Mouse (Mus musculus) central nervous system, embryonic 14 days (tissue): ENCODE measurements around the gene Olfr1346. TPM values are rescaled to one million over a fixed set of nuclear protein-coding genes. Genes with fewer than 3 reads are reported as not detected.

Experiments
- polyA plus RNA-seq: library from polyadenylated mRNA; depleted of rRNA; stranded (reverse); fragments of >200 nt; gene quantifications from 2 replicates; pipeline ENCODE4 v1.2.3, GENCODE M21; 2012; rRNA removed

Olfr1346 gene
- polyA plus RNA-seq: not detected in 2 replicates

DNA sequence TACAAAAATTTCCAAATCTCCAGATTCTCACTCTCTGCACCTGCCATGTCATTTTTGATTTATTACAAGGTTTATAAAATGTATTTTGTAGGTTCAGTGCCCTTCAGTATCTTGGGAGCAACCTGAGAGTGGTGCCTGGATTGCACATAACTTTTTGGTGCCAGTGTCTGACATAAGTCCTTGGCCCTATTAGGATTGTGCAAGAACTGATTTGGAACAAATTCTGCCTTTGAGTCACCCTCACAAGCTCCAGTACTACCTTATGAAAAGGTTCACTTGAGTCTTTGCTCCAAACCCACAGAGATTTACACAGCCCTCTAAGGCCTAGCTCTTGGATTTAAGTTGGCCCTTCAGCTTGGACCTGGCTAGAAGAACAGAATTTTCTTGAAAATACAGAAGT lies at the start of gene Olfr1346:
TSS of gene Olfr1346 (plus strand) at position 151 of the 400 bp plus-strand sequence.

DNA sequence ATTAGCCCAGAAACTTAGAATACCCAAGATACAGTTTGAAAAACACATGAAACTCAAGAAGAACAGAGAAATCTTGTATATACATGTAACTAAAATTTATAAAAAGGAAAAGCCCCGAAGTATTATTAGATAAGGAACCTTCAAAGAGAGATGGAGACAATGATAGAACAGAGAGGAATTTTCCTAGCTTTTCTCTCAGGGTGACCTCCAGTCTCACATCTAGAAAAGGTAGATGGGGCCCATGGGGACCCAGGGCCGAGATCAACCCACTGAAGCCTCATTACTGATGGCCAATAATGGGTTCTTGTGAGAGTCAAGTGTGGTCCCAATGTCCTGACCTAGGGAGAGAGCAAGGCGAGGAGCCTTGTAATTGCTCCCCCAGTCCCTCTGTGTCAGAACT lies 28.5 kb upstream of the Olfr1346 start, which contains the start of gene Olfr1344:
TSS of gene Olfr1344 (plus strand) at position 301 of the 400 bp plus-strand sequence.

DNA sequence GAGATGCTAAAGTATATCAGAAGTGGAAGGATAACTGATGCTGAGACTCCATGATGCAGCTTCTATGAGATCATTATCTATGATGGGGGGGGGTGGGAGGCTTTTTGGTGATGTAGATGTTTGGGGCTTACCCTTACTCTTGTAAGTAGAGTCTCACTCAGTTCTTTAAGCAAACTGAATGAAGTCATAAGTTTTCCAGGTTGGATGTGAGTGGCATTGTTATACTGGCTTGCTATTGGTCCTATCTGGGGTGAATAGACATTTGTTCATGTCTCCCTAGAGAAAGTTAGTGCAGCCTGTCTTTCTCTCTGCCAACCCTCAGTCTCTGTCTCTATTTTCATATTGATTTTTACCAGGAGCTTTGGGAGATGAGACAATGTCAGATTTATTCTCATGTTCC lies 11.0 kb upstream of the Olfr1346 start, which contains the start of gene Olfr1336:
TSS of gene Olfr1336 (plus strand) at position 301 of the 400 bp plus-strand sequence.

DNA sequence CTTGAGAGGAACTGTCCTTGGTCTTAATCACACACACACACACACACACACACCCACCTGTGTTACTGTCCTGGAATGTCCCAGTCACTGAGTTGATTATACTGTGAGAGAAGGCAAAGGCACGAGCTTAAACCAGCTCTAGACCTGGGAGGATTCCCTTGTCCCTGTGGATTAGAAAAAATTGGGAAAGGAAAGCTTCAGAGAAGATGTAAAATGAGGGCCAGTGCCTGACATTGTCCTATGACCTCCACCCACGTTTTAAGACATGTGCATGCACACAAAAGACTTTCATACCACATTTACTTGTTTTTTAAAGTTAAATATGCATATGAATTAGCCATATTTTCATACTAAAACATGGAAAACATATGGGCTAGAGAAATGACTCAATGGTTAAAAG lies 19.9 kb downstream of the Olfr1346 start, which contains the start of gene Olfr5:
TSS of gene Olfr5 (minus strand) at position 101 of the 400 bp plus-strand sequence.

DNA sequence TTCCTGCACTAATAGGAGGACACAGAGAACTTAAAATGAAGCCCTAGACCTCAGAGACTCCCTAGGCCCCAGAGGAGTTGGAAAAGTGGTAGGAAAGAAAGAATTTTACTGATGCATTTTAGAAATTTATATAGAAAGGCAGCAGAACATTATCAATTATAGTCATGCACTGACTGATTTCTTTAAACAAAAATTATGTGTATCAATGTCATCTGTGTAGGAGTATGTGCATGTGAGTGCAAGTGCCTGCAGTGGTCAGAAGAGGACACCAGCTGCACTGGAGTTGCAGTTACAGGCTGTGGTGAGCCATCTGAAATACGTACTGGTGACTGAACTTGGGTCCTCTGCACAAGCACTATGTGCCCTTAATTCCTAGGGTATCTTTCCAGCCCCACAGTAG lies 32.8 kb downstream of the Olfr1346 start, which contains the start of gene Olfr1347:
TSS of gene Olfr1347 (minus strand) at position 101 of the 400 bp plus-strand sequence.

DNA sequence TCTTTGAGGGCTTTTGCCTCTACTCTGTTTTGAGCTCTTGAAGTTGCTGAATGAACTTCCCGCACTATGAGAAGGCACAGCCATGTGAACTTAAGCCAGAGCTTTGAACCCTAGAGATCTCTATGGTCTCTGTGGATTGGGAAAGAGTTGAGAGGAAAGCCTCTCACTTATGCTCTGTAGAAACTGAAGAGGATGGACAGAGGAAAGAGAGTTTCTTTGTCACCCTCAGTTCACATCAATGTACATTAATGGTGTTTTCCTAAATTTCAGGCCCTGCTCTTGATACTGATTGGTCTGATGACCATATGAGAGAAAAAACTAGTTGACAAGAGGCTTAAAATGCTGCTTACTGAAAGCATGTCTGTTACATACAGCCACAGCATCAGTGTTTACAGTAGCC lies 41.7 kb downstream of the Olfr1346 start, which contains the start of gene Olfr1348:
TSS of gene Olfr1348 (minus strand) at position 101 of the 400 bp plus-strand sequence.

DNA sequence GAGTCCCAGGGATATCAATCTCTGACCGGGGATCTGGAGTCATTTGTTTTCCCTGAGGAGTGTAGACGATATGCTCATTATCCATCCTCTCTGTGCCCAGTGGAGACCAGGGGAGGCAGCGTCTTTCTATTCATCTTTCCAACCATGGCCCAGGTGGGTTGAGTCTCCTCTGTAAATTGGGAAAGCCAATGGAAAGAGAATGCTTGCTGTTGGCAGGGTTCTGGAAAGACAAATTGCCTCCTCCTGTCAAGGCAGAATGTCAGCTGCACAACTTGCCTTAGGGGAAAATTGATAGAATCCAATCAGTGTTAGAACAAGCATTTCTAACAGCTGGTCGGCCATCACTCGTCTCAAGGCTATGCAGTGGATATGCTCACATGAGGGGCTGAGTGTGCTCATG lies 55.9 kb downstream of the Olfr1346 start, which contains the start of gene Olfr1349:
TSS of gene Olfr1349 (minus strand) at position 101 of the 400 bp plus-strand sequence.

Other genes starting within 250 kb of the Olfr1346 start
- gene Zscan5b, start 244.8 kb upstream of the Olfr1346 start, polyA plus RNA-seq: not detected in 2 replicates
- gene Epp13, start 214.4 kb upstream of the Olfr1346 start, polyA plus RNA-seq: 0.20 TPM in 1 of 2 replicates, not detected in the other
- 7.8 and 8.1 TPM in 2 replicates for gene Zfp667, start 180.5 kb upstream of the Olfr1346 start, polyA plus RNA-seq
- 9.2 and 10.7 TPM in 2 replicates for gene Zfp583, start 135.8 kb upstream of the Olfr1346 start, polyA plus RNA-seq
- gene Gm3854, start 123.3 kb upstream of the Olfr1346 start, polyA plus RNA-seq: 3.1 and 3.6 TPM in 2 replicates
- gene Zfp78, start 103.8 kb upstream of the Olfr1346 start, polyA plus RNA-seq: 3.2 and 3.7 TPM in 2 replicates
- gene Zfp28, start 83.8 kb upstream of the Olfr1346 start, polyA plus RNA-seq: 16.5 and 17.0 TPM in 2 replicates
- 4.9 and 6.5 TPM in 2 replicates for gene Smim17, start 68.4 kb upstream of the Olfr1346 start, polyA plus RNA-seq
- gene Gm20715, start 56.8 kb upstream of the Olfr1346 start, polyA plus RNA-seq: 0.20 and 0.25 TPM in 2 replicates
- gene Olfr1344, start 28.4 kb upstream of the Olfr1346 start, polyA plus RNA-seq: 0.21 and 0.23 TPM in 2 replicates
- gene Olfr1336, start 10.9 kb upstream of the Olfr1346 start, polyA plus RNA-seq: not detected in 2 replicates
- not detected in 2 replicates for gene Olfr5, start 19.8 kb downstream of the Olfr1346 start, polyA plus RNA-seq
- gene Olfr1347, start 32.7 kb downstream of the Olfr1346 start, polyA plus RNA-seq: not detected in 2 replicates
- gene Olfr1348, start 41.6 kb downstream of the Olfr1346 start, polyA plus RNA-seq: not detected in 2 replicates
- gene Olfr1349, start 55.8 kb downstream of the Olfr1346 start, polyA plus RNA-seq: 0.04 TPM in 2 replicates
- not detected in 2 replicates for gene Olfr1350, start 97.7 kb downstream of the Olfr1346 start, polyA plus RNA-seq
- gene Zim1, start 229.3 kb downstream of the Olfr1346 start, polyA plus RNA-seq: 14.9 and 30.8 TPM in 2 replicates